13 mouse cellular contexts compared by ENCODE assay signal in genomic region chr9:41532786-41533185, GRCm38 (mm10).
DNase-seq lines count a peak whose midpoint lies in the region; ATAC-seq lines count a peak whose summit lies in the region.
"Had no signal": no experiment of that assay in that cellular context is flagged by ENCODE, and none has a peak within 500 bp of the region (broad histone marks: within the 10 kb centered on the region; RNA-seq: fewer than 3 reads in every experiment).

No protein-coding gene starts in this region.

- no peak for DNase-seq in heart, adult 8-10 months (ENCODE audit: low spot score)
- DNase-seq in lung, postnatal 14 days: no peak
- DNase-seq in embryo, embryonic 10.5 days (ENCODE audit: low spot score): no peak
- DNase-seq: adrenal gland, adult 8-10 months; cerebellum, adult 18-20 months; thymus, postnatal 25 days had no signal

- peaks cover 22% of the 10 kb centered on the region for H3K4me1 ChIP-seq in heart, embryonic 15.5 days (replicated peaks)
- peaks cover 25% of the 10 kb centered on the region for H3K4me1 ChIP-seq in lung, embryonic 15.5 days
- peaks cover 4% of the 10 kb centered on the region; the same call in 1 of the 2 replicates for H3K4me1 ChIP-seq in intestine, embryonic 16.5 days (ENCODE audit: control insufficient read depth, insufficient read depth, low read length)
- peaks cover 8% of the 10 kb centered on the region; the same call in 1 of the 2 replicates for H3K4me1 ChIP-seq in stomach, embryonic 14.5 days (ENCODE audit: control insufficient read depth, insufficient read depth, low read length)

- no peaks in the 10 kb centered on the region for H3K36me3 ChIP-seq in heart, embryonic 15.5 days
- H3K36me3 ChIP-seq in lung, embryonic 15.5 days: no peaks in the 10 kb centered on the region
- no peaks in the 10 kb centered on the region for H3K36me3 ChIP-seq in intestine, embryonic 16.5 days (ENCODE audit: control insufficient read depth, insufficient read depth, low read length)
- no peaks in the 10 kb centered on the region for H3K36me3 ChIP-seq in stomach, embryonic 14.5 days (ENCODE audit: control insufficient read depth, insufficient read depth, low read length)

- H3K9me3 ChIP-seq in heart, embryonic 15.5 days (replicated peaks): no peaks in the 10 kb centered on the region
- no peaks in the 10 kb centered on the region for H3K9me3 ChIP-seq in lung, embryonic 15.5 days
- no peaks in the 10 kb centered on the region for H3K9me3 ChIP-seq in intestine, embryonic 16.5 days (ENCODE audit: control insufficient read depth, low read length)
- H3K9me3 ChIP-seq in stomach, embryonic 14.5 days (ENCODE audit: control insufficient read depth, low read depth, low read length): no peaks in the 10 kb centered on the region

- H3K4me3 ChIP-seq in heart, embryonic 15.5 days: no peak overlapping the region
- no peak overlapping the region for H3K4me3 ChIP-seq in lung, embryonic 15.5 days
- H3K4me3 ChIP-seq in intestine, embryonic 16.5 days (ENCODE audit: low read length): no peak overlapping the region
- H3K4me3 ChIP-seq in stomach, embryonic 14.5 days (ENCODE audit: low read depth, low read length): no peak overlapping the region
- H3K4me3 ChIP-seq: layer of hippocampus, adult 2 months had no signal

- peak overlapping the region; percentile 59 for H3K27ac ChIP-seq in heart, embryonic 15.5 days
- H3K27ac ChIP-seq in lung, embryonic 15.5 days: peak overlapping the region; percentile 65
- H3K27ac ChIP-seq in intestine, embryonic 16.5 days (ENCODE audit: low read length): no peak overlapping the region
- no peak overlapping the region; the same call in 1 of the 2 replicates for H3K27ac ChIP-seq in stomach, embryonic 14.5 days (ENCODE audit: low read length)

- no peak; the same call in 1 of the 2 replicates for ATAC-seq in heart, embryonic 15.5 days (replicated peaks; ENCODE audit: insufficient number of reproducible peaks, insufficient read depth, low FRiP score, low read depth)
- ATAC-seq in lung, embryonic 15.5 days (ENCODE audit: borderline replicate concordance, extremely low read depth, low FRiP score, low TSS enrichment): peak; percentile 55; the same call in 1 of the 2 replicates
- peak; percentile 46; the same call in 1 of the 2 replicates for ATAC-seq in intestine, embryonic 16.5 days
- peak; percentile 75; the same call in 1 of the 2 replicates for ATAC-seq in stomach, embryonic 14.5 days (ENCODE audit: insufficient number of reproducible peaks, insufficient read depth, low FRiP score, low read depth)
- ATAC-seq: CD4-positive, CD25-positive, alpha-beta regulatory T cell, adult 4 months; forebrain, embryonic 14.5 days had no signal

- H3K4me2 ChIP-seq in heart, embryonic 15.5 days: peak overlapping the region; percentile 44
- H3K4me2 ChIP-seq in lung, embryonic 15.5 days: peak overlapping the region; percentile 38
- H3K4me2 ChIP-seq in intestine, embryonic 16.5 days (ENCODE audit: low read depth, low read length): peak overlapping the region; percentile 20; the same call in 1 of the 2 replicates
- peak overlapping the region; percentile 20; the same call in 1 of the 2 replicates for H3K4me2 ChIP-seq in stomach, embryonic 14.5 days (replicated peaks; ENCODE audit: low read depth, low read length)

- 35% methylated on average over 3 of the region's 3 CpGs for WGBS in heart, embryonic 15.5 days
- 34% methylated on average over 3 of the region's 3 CpGs for WGBS in lung, embryonic 15.5 days
- WGBS in intestine, embryonic 16.5 days: 44% methylated on average over 3 of the region's 3 CpGs
- WGBS in stomach, embryonic 14.5 days: 48% methylated on average over 3 of the region's 3 CpGs

- no peak overlapping the region for H3K9ac ChIP-seq in heart, embryonic 15.5 days
- no peak overlapping the region for H3K9ac ChIP-seq in lung, embryonic 15.5 days
- no peak overlapping the region for H3K9ac ChIP-seq in intestine, embryonic 16.5 days (ENCODE audit: low read depth, low read length)
- H3K9ac ChIP-seq in stomach, embryonic 14.5 days (replicated peaks; ENCODE audit: low read depth, low read length): no peak overlapping the region

- no peaks in the 10 kb centered on the region for H3K27me3 ChIP-seq in heart, embryonic 15.5 days
- no peaks in the 10 kb centered on the region for H3K27me3 ChIP-seq in lung, embryonic 15.5 days
- no peaks in the 10 kb centered on the region for H3K27me3 ChIP-seq in intestine, embryonic 16.5 days (replicated peaks; ENCODE audit: control insufficient read depth, insufficient read depth, low read length)
- no peaks in the 10 kb centered on the region for H3K27me3 ChIP-seq in stomach, embryonic 14.5 days (ENCODE audit: control insufficient read depth, insufficient read depth, low read length)

Comparison
In these comparisons a context has a peak if more than half of its experiments do, and no peak if none do; other contexts are left out.
1. H3K27ac ChIP-seq: peak in heart, embryonic 15.5 days (single experiment) and lung, embryonic 15.5 days (single experiment); none in intestine, embryonic 16.5 days (single experiment) and stomach, embryonic 14.5 days (single experiment).
2. Peak in every context shown above with its lines, with median percentiles within 50 percentile points of each other: H3K4me2 ChIP-seq.